Mouse (Mus musculus): ENCODE measurements around the gene R3hdm2.

Gene R3hdm2

DNA sequence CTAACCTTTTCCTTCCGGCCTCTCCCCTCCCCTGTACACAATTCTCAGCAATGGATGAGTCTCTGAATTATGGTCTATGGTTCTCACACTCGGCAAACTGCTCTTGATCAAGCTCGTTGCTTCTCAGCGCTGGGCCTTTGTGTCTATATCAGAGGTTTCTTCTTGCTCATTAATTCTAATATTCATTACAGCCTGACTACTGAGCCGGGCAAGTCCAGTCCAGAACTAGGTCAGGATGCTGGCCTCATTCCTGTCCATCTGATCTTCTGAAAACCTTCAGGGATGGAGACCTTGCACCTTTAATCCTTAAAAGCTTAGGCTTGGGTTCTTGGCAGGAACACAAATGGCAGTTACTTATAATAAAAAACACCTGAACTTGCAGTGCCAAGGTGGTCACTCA is 119.4 kb downstream of the R3hdm2 start:
- no peak for DNase-seq

DNA sequence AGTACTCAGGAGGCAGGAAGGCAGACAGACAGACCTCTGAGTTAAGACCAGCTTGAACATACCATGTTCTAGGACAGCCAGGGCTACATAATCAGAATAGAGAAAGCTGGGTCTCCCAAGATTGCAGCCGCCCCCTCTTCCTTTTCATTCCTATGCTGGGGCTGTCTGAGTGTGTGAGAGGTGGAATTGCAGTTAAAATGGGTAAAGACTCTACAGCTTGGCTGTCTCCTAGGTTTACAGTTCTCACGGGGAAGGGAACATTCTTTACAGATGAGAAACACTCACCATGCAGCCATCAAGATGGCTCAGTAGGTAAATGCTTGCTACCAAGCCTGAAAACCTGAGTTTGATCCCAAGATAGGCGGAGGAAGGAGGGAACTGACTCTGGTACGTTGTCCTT is 119.9 kb downstream of the R3hdm2 start:
- DNase-seq, result no peak

DNA sequence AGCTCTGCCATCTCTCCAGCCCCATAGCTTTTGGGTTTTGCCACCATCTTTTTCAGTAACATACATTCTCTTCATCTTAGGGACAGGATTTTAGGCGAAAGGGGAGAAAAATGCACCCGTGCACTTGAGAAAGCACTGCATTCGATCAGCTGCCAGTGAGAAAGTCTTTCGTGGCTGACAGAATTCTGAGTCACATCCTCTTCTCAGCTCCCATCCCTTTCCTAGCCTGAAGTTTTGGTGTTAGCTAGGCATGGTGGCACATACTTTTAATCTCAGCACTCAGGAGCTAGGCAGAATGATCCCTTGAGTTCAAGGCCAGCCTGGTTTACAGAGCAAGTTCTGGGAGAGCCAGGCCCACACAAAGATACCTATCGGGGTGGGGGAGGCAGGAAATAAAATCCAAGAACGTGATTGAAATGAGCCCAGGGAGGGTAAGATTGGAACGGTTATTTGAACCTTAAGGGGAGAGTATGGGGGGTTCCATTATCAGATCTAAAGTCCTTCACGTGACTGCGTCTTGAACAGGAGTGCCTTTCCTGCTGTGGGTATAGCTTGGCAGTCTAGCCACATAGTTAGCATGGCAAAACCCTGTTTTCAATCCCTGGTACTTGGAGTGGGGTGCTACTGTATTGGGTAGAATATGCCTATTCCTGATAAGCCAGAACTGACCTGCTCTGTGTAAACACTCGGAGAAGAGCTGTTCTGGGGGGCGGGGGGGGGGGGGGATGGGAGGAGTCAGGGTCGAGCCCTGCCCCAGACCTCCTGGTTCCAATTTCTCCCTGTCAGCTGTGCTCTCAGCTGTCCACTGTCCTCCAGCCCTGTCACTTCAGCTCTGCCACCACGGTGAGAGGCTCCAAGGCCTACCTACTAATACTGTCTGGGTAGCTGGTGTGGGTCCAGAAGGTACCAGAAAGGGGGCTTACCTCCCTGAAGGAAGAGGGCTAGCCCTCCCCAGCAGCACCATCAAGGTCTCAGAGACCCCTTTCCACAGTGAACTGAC is 121.1 kb downstream of the R3hdm2 start, which contains the start of gene Stac3:
Gene Stac3, plus strand, starts transcription at position 793 of the 1,000 bp plus-strand sequence.
- no peak for DNase-seq

DNA sequence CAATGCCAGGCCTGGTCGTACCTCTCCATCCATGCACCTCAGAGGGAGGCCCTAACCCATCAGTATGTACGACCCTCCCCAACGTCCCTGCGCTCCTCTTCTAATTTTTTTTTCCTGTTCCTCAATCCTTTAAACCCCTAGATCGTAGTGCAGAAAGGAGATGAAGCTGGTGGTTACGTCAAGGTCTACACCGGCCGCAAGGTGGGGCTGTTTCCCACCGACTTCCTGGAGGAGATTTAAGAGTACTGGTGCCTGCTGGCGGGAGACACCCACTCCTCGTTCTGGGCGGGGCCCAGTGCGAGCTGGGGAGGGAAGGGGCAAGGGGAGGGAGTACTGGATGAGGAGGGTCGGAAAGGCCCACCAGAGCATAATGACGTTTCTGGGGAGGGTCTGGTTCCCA is 128.1 kb downstream of the R3hdm2 start:
- DNase-seq, result peak; percentile 76

DNA sequence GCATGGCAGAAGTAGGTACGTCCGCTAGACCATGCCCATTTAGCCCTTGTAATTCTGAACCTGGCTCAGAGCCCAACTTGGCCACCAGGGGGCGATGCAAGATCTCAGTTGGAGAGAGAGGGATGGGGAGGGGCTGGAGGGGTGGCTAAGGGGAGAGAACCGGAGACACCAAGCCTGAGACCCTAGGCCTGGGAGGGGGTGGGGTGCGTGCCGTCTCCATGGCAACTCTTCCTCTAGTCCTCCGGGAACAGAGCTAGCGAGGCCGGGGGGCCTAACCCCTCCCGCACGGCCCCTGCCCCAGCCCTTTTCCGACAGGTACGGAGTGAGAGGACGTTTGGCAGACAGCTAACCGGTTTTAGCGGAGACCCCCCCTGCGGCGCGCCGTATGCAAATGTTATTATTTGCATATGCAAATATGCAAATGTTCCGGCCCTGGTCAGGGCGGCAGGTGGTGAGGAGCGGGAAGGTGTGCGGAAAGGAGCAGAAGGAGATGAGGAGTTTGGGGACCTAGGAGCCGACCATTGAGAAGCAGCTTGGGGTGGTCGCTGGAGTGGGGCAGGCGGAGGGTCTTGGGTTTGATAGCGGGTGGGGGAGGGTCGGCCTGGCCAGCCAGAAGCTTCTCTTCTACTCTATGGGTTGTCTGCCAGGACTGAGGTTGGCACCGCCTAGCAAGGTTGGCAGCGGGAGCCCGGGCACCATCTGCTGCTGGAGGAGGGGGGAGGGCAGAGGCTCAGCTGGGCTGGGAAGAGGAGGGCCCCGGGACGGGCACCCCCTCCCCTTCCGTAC is 129.1 kb downstream of the R3hdm2 start:
- DNase-seq, result peak; percentile 82

DNA sequence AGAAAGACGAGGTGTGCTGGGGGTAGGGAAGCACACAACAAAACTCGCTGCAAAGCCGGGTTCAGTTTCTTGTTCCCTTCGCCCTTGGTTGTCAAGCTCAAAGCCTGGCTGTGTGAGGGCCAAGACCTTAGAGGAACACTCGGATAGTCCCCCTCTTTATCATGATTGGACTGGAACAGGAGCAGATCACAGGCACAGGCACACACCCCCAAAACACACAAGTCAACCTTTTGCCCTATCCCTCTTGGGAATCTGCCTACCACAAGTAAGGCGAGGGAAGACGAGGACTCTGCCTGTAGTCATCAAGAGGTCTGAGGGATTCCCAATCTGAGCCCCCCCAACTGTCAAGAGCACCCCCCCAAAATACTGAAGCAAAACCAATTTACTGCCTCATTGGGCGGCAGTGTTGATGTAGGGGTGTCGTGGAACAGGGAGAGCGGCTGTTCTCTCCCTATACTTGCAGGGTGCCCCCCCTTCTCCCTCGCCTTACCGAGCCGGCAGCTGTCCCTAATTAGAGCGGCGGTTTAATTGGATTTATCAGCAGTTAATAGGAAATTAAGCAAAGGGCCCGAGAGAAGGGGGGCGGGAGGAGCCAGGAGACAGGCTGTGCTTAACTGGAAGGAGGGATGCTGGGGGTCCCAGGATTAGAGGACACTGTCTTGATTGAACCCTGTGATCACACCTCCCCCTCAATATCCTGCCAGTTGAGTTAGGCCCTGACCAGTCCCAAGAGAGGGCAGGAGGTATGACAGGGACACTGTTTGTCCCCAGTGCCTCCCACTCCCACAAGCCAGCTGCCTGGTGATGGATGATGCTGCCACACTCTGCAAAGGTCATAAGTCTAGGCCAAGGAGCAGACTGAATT is 129.9 kb downstream of the R3hdm2 start:
- DNase-seq, result no peak

DNA sequence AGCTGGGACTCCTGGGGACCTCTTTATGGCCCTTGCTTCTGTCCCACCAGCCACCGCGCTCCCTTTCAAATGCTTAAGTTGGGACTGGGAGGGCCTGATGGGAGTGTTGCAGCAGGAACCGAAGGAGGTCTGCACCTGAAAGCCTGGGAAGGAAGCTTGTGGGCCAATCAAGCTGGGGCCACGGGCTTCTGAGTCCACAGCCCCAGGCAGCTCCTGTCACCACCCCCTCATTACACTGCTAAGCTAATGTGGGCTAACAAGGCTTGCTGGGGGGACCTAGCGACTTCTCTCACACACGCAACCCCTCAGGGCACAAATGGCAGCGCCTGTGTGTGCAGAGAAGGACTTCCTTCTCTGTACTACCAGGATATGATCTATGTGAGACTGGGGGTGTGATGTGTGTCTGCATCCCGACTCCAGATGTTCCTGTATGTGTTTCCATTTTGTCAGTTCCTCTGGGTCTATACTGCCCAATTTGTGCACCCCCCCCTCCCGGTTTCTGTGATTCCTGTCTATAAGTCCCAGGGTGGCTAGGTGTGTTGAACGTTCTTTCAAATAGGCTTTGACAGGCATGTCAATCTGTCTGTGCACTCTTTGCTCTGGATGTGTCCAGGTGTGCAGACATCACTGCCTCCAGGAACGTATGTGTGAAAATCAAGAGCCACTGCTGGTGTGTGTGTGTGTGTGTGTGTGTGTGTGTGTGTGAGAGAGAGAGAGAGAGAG is 130.9 kb downstream of the R3hdm2 start:
- DNase-seq, result no peak

DNA sequence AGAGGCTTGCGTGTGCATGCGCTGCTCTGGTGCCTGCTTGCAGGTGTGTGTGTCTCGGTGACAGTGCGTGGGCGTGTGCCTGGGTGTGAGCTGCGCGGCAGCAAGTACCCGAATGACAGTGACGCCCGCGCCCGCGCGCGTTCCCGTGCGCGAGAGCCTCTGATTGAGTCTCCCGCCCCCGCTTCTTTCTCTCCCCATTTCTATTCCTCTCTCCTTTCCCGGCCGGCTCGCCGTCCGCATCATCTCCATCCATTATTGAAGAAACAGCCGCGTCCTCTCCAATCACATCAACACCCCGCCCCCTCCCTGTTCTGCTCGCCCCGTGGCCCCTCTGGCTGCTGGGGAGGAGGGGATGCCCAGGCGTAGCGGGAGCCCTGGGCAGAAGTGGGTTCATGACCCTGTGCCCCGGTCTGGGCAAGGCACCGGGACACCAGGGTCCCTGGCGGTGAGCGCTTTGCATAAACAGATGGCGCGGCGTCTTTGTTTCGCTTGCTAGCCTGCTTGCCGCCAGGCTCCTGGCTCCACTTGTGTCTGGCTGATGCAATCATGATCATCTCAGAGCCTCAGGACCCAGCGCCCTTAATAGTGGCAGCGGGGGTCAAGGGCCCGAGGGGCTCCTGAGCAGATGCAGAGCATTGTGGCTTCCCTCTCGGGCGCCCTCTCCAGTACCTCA is 131.6 kb downstream of the R3hdm2 start:
- DNase-seq, result peak; percentile 94

DNA sequence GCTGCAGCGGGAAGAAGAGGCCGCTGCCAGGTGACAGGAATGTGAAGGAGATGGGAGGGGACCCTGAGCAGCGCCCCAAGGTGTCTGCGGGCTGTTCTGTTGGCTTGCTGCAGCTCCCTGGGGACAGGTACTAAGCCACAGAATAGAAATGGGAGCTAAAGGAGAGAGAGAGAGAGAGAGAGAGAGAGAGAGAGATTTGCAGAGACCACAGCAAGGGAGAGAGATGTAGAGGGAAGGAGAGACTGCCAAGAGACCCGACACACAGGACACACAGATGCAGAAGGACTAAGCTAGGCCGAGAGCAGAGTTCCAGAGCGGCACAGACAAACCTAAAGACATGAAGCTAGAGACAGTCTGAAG is 132.2 kb downstream of the R3hdm2 start:
- no peak for DNase-seq

DNA sequence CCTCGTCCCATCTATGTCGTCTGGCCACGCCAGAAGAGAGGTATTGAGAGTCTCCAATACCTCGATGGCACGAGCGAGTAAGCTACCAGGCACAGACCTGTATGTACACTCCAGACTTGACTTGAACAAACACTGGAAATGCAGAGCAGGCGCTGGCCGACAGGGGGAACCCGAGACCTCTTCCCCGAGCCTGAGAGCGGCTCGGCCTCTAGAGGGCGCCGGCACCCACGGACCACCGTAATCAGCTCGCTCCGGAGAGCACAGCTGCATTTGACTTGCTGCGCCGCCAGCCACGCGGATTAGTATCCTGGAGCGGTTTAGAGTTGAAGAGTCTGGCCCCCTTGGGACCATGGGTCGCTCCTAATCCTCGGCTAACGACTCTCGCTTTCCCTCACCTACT is 132.7 kb downstream of the R3hdm2 start:
- peak; percentile 93 for DNase-seq

DNA sequence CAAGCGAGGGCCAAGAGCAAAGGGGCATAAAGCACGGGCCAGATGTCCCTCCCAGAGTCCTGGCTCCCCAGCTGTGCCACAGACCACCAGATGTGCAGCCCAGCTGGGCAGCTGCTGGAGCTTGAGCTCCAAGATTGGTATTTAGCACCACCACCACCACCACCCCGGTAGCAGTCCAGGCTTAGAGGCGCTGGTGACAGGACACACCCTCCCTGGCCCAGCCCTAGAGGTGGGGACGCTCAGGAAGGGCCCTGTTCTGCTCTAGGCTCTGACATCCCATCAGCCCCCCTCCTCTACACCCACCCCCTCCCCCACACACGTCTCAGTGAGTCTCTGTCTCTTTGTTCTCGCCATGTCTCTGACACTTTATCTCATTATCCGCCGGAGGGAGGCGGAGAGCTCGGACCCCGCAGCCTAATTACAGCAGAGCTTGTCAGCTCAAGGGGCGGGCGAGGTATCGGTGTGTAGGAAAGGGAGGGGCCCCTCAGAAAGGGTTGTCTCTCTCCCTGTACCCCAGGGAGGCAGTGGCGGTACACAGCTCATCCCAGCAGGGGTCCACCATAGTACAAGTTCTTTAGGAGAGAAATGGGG is 133.5 kb downstream of the R3hdm2 start:
- DNase-seq, result no peak

DNA sequence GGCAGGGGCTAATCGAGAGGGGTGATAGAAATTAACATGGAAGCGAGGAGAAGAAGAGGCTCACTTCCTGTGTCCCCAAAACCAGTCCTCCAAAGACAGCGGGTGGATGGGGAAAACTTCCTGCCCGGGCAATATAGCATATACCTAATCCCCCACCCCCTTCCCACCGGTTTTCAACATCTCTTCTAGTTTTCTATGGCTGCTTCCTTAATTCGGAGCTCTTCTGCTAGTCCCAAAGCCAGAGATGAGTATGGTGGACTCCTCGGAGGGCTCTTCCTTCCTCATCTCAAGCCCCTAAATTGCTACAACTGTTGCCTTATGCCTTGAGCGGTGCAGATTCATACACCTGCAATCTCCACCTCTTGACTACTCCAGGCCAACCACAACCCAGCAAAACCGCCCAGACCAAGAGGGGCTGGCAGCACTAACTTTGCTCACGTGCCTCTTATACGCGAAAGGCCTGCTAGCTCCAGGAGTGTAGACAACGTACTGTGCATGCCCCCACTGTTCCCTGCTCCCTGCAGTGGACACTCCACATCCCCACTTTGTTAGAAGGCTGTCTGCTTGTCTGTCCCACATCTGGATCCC is 134.1 kb downstream of the R3hdm2 start:
- DNase-seq, result no peak

DNA sequence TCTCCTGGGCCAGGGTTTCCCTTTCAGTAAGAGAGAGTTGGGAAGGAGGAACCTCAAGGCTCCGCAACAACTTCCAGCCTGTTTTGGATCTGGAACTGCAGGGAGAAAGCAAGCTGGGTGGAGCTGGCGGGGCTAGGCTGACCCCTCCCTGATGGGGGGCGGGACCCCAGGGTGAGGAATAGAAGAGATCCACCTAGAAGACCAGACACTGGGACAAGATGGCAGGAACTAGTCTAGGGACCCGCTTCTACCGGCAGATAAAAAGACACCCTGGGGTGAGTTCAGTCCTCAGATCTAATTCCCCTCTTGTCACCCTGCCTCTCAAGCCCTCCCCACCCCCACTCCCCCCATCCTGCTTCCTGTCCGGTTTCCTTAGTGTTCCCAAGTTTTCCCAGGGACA is 134.6 kb downstream of the R3hdm2 start, which contains the start of gene Ndufa4l2:
Gene Ndufa4l2, plus strand, starts transcription at position 204 of the 400 bp plus-strand sequence.
- DNase-seq, result no peak

DNA sequence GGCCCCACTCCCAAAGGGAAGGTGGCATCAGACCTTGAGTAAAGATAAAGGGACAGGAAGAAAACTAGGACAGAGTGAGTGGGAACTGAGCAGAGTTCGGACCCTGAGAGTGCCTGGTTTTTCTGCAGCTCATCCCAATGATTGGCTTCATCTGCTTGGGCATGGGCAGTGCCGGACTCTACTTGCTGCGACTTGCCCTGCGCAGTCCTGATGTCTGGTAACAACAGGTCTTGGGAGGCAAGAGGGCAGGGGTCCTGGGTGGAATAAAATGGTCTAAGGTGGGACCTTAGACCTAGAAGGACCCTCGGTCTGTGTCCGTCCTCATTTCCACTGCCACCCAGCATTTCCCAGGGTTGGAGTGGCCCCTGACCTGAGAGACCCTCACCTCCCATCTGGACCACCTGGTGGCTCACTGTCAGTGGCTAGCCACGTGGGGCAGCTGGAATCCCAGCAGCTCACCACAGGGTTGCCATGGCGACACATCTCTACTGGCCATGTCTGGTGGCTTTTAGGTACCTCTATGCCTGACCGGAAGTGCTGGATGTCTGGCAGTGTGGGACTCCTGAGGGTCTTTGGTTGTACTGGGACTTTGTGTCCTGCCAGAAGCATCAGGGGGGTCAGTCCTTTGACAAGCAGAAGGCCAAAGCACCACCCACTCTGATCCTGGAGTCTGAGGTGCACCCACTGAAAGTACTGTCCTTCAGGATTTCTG is 135.3 kb downstream of the R3hdm2 start:
- no peak for DNase-seq

DNA sequence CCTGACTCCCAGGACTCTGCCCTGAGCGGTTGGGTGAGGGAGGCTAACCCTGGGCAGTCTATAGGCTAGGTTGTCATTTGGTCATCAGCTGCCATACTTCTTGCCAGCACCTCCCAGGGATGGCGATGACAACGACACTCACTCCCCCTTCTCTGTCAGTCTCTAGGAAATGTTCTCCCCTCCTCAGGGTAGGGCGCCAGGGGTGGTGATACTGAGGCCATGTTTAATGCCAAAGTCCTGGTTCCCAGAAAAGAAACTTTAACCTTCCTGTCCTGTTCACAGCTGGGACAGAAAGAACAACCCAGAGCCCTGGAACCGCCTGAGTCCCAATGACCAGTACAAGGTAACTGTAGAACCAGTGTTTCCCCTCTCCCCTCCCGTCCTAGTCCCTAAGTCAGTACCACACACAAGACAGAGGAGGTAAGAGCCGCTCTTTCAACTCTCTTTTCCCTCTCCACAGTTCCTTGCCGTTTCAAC is 135.9 kb downstream of the R3hdm2 start:
- no peak for DNase-seq

DNA sequence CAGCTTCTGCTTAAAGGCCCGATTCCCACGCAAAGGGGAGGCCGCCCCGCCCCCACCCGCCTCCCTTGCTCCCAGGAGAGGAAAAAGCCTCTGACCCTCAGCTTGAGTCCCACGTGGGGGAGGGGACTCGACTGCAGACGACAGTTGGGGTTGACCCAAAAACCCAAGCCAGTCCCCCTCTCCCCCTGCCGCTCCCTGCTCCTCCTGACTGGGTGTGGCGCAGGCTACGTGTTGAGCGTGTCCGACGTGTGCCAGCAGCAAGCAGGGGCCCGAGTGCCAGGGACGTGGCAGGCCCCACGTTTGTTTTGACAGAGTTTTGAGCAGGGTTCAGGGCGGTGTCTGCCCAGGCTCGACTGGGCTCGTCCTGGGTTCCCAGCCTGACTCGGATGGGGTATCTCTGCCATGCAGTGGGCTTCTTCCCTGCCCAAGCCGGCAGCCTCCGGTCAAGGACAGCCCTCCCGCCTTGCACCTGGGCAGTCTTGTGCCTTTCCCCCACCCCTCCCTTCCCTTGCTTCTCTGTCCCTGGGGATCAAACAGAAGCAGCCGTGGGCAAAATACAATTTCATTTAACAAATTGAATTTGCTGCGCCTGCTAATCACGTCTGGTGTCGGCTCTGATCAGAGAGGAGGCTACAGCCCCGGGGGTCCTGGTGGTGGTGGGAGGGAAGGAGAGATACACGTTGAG is 136.6 kb downstream of the R3hdm2 start:
- DNase-seq, result no peak

DNA sequence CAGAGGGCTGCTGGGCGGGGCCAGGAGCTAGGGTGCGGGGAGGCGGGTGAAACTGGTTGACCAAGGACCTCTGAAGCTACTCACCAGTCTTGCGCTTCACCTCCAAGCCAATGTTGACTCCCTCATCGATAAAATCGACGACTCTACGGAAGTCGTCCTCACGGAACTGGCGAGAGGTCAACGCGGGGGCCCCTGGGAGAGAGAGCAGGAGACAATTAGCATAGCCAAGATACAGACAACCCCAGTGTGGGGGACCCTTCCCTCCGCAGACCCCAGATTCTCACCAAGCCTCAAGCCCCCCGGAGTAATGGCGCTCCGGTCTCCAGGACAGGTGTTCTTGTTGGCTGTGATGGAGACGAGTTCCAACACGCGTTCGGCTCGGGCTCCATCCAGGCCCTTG is 137.8 kb downstream of the R3hdm2 start:
- DNase-seq, result no peak

DNA sequence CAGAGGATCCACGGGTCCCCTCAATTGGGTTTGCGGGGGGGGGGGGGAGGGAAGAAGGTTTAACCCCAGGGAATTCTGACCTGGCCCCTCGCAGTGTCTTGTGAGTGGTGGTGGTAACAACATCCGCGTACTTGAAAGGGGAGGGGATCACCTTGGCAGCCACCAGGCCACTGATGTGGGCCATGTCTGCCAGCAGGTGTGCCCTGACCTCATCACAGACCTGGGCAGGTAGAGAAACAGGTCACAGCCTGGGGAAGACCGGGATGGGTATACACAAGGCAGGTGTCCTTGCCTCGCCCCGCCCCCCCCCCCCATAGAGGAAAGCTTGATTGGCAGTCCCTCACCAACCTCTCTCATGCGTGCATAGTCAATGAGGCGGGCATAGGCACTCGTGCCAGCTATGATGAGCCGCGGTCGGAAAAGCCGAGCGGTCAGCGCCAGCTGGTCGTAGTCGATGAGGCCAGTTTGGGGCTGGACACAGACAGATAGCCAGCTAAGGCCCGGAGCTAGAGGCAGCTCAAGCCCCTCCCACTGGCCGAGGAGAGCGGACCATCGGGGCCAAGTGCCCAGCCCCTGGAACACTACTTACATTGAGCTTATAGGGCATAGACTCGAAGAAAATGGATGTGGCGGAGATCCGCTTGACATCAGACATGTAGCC is 139.0 kb downstream of the R3hdm2 start:
- no peak for DNase-seq
